Mouse (Mus musculus): ENCODE data around the gene Cotl1. TPM values are rescaled to one million over a fixed set of nuclear protein-coding genes. Genes with fewer than 3 reads are reported as not detected.

The Cotl1 gene
- polyA plus RNA-seq (2012; rRNA removed), result 261 and 319 TPM in 2 replicates

GRCm38 (mm10) chr8:119840275-119840808 is at the start of gene Cotl1:
Gene Cotl1, minus strand, starts transcription at chr8:119840544.

GRCm38 (mm10) chr8:119861706-119862389 is 21.5 kb upstream of the Cotl1 start, which contains the start of gene Klhl36:
Gene Klhl36, plus strand, starts transcription at chr8:119862266.

GRCm38 (mm10) chr8:119778263-119778662 is 62.1 kb downstream of the Cotl1 start, which contains the start of gene Tldc1:
Gene Tldc1, minus strand, starts transcription at chr8:119778416.

Other genes with a start within 250 kb of the Cotl1 start
- 22.8 and 24.0 TPM in 2 replicates for gene Taf1c, start 235.3 kb downstream of the Cotl1 start, polyA plus RNA-seq (2012; rRNA removed)
- gene Adad2, start 227.8 kb downstream of the Cotl1 start, polyA plus RNA-seq (2012; rRNA removed), result 0.27 and 0.51 TPM in 2 replicates
- 0.19 and 0.41 TPM in 2 replicates for gene Kcng4, start 204.9 kb downstream of the Cotl1 start, polyA plus RNA-seq (2012; rRNA removed)
- gene Wfdc1, start 174.2 kb downstream of the Cotl1 start, polyA plus RNA-seq (2012; rRNA removed), result 8.6 and 9.7 TPM in 2 replicates
- gene Atp2c2, start 140.5 kb downstream of the Cotl1 start, polyA plus RNA-seq (2012; rRNA removed), result 0.27 and 0.30 TPM in 2 replicates
- 13.9 and 14.5 TPM in 2 replicates for gene Tldc1, start 62.1 kb downstream of the Cotl1 start, polyA plus RNA-seq (2012; rRNA removed)
- gene Klhl36, start 21.7 kb upstream of the Cotl1 start, polyA plus RNA-seq (2012; rRNA removed), result 13.8 and 15.7 TPM in 2 replicates
- gene Usp10, start 69.8 kb upstream of the Cotl1 start, polyA plus RNA-seq (2012; rRNA removed), result 101 and 112 TPM in 2 replicates
- gene Gm20388, start 70.3 kb upstream of the Cotl1 start, polyA plus RNA-seq (2012; rRNA removed), result 45.4 and 47.0 TPM in 2 replicates
- gene Crispld2, start 151.9 kb upstream of the Cotl1 start, polyA plus RNA-seq (2012; rRNA removed), result 2.2 and 7.5 TPM in 2 replicates

Data from central nervous system, embryonic 18 days (tissue).